Mouse (Mus musculus) limb, embryonic 14.5 days (tissue): ENCODE data around the gene Ndc80. TPM values are rescaled to one million over a fixed set of nuclear protein-coding genes. Genes with fewer than 3 reads are reported as not detected.

Source experiments
- ATAC-seq: fragments of 200-750 bp; cut with Nextera tagmentation; 2 replicates; pipeline ENCODE4 v1.8.0; 2017; ENCODE audit warnings: low read depth, moderate number of reproducible peaks, moderate TSS enrichment; ENCODE audit not compliant: low FRiP score
- DNase-seq: peaks from one replicate; pipeline ENCODE4 v3.0.0-alpha.2; 2015; ENCODE audit warnings: low spot score
- H3K27ac ChIP-seq: fragments of 300-500 bp; sonication (generic); replicated peaks from 2 replicates; pipeline ENCODE4 v1.5.1; 2014; ENCODE audit warnings: low read depth, mild to moderate bottlenecking, low read length, moderate library complexity, mixed read lengths
- H3K27me3 ChIP-seq: fragments of 300-500 bp; sonication (generic); 2 replicates; pipeline ENCODE4 v1.6.1; 2014; ENCODE audit warnings: low read length, mixed read lengths; ENCODE audit not compliant: control insufficient read depth, insufficient read depth
- H3K36me3 ChIP-seq: fragments of 300-500 bp; sonication (generic); 2 replicates; pipeline ENCODE4 v1.6.1; 2014; ENCODE audit warnings: mild to moderate bottlenecking, low read length, moderate library complexity, mixed read lengths; ENCODE audit not compliant: control insufficient read depth, insufficient read depth
- H3K4me1 ChIP-seq: fragments of 300-500 bp; sonication (generic); 2 replicates; pipeline ENCODE4 v1.6.1; 2014; ENCODE audit warnings: antibody characterized with exemption, low read length, mixed read lengths; ENCODE audit not compliant: control insufficient read depth, insufficient read depth
- H3K4me2 ChIP-seq: fragments of 300-500 bp; sonication (generic); replicated peaks from 2 replicates; pipeline ENCODE4 v1.6.1; 2014; ENCODE audit warnings: low read depth, mild to moderate bottlenecking, low read length, moderate library complexity; ENCODE audit not compliant: severe bottlenecking
- H3K4me3 ChIP-seq: fragments of 300-500 bp; sonication (generic); replicated peaks from 2 replicates; pipeline ENCODE4 v1.5.1; 2014; ENCODE audit warnings: low read length
- H3K9ac ChIP-seq: fragments of 300-500 bp; sonication (generic); 2 replicates; pipeline ENCODE4 v1.6.1; 2014; ENCODE audit warnings: mild to moderate bottlenecking, low read depth, low read length, moderate library complexity; ENCODE audit not compliant: severe bottlenecking
- H3K9me3 ChIP-seq: fragments of 300-500 bp; sonication (generic); 2 replicates; pipeline ENCODE4 v1.6.1; 2016; ENCODE audit warnings: low read length; ENCODE audit not compliant: control insufficient read depth
- POLR2A ChIP-seq: fragments of 200-500 bp; IDR thresholded peaks from 2 replicates; pipeline ENCODE4 v1.8.0; 2012; ENCODE audit warnings: inconsistent platforms, mild to moderate bottlenecking, moderate library complexity, borderline replicate concordance; ENCODE audit not compliant: insufficient read depth, insufficient read length; ENCODE audit errors: extremely low read depth
- WGBS: fragments of 180-500 bp; shearing (Covaris S2); extraction: QIAGEN DNeasy Blood & Tissue Kit; methylation state at CpG from one replicate; pipeline ENCODE4 v1.1.7; 2014; 5-methylcytosine and 5-hydroxymethylcytosine counted together
- polyA plus RNA-seq, 2 experiments: library from polyadenylated mRNA; depleted of rRNA in 1 of 2; stranded (reverse) in 1 of 2; unstranded in 1 of 2; fragments of >200 nt; fragmentation: Nextera tagmentation in 1 of 2; extraction: Ambion mirVana in 1 of 2; gene quantifications; 2 replicates each; pipeline versions ENCODE4 v1.2.1 to v1.2.3; 2012 to 2014

Gene Ndc80
- polyA plus RNA-seq, 2 experiments = 18.9 to 35.8 TPM

GRCm38 (mm10) chr17:71506832-71507231 lies 19.8 kb downstream of the Ndc80 start:
- DNase-seq (no peak), ATAC-seq (no peak)
- H3K4me2 ChIP-seq = no peak overlapping the region
- H3K4me1 ChIP-seq = no peaks in the 10 kb centered on the region
- H3K27ac ChIP-seq = no peak overlapping the region
- no peaks in the 10 kb centered on the region for H3K9me3 ChIP-seq
- no peak for TF ChIP-seq POLR2A
- no peaks in the 10 kb centered on the region for H3K27me3 ChIP-seq
- H3K36me3 ChIP-seq = peaks cover 67% of the 10 kb centered on the region
- no peak overlapping the region for H3K4me3 ChIP-seq
- no peak overlapping the region for H3K9ac ChIP-seq
- 90% methylated on average over 8 of the region's 8 CpGs for WGBS

GRCm38 (mm10) chr17:71495784-71496183 lies 30.9 kb downstream of the Ndc80 start:
- H3K4me1 ChIP-seq = no peaks in the 10 kb centered on the region
- H3K36me3 ChIP-seq = peaks cover 49% of the 10 kb centered on the region
- no peak overlapping the region for H3K4me3 ChIP-seq
- no peak overlapping the region for H3K9ac ChIP-seq
- H3K4me2 ChIP-seq = no peak overlapping the region
- ATAC-seq = no peak
- H3K27me3 ChIP-seq = no peaks in the 10 kb centered on the region
- no peak overlapping the region for H3K27ac ChIP-seq
- no peak for DNase-seq
- 91% methylated on average over 4 of the region's 4 CpGs for WGBS
- H3K9me3 ChIP-seq = no peaks in the 10 kb centered on the region
- no peak for TF ChIP-seq POLR2A

- H3K4me1 ChIP-seq = peaks cover 5% of the 10 kb centered on the region
- peaks cover 11% of the 10 kb centered on the region for H3K36me3 ChIP-seq
- no peak overlapping the region for H3K27ac ChIP-seq
- WGBS = 67% methylated on average over 4 of the region's 4 CpGs
- DNase-seq (no peak), ATAC-seq (no peak)
- TF ChIP-seq POLR2A = no peak
- H3K27me3 ChIP-seq = no peaks in the 10 kb centered on the region
- no peaks in the 10 kb centered on the region for H3K9me3 ChIP-seq
- no peak overlapping the region for H3K9ac ChIP-seq
- no peak overlapping the region for H3K4me2 ChIP-seq
- no peak overlapping the region for H3K4me3 ChIP-seq
These were observed 35.3 kb downstream of the Ndc80 start for GRCm38 (mm10) chr17:71491332-71491686.

DNA sequence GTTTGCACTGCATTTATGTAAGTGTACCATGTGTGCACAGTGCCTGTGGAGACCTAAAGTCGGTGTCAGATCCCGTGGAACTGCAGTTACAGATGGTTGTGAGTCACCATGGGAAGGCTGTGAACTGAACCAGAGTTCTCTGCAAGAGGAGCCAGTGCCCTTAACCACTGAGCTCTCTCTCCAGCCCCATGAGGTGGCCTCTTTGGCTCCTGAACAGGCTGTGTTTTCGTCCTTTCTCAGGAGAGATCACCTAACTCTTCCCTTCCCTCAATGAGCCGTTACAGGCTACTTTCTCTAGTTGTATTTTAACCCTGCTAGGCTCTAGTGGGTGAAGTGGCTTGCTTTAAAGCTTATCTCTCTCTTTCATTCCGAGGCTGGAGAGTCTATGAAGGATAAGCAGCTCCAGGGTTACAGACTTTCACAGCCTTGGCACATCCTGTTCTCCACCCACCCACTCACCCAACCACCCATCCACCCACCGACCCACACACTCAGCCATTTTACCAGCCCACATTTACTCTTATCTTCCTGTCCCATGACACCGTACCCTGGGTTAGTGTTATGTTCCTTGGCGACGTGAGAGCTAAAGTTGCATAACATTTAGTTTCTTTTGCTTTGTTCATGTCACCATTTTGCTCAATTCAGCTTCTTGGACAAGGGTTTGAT lies 35.9 kb downstream of the Ndc80 start:
- Histone ChIP-seq H3K27ac (no peak overlapping the region), H3K9me3 (no peaks in the 10 kb centered on the region), H3K27me3 (no peaks in the 10 kb centered on the region), H3K4me1 (peaks cover 10% of the 10 kb centered on the region), H3K4me2 (no peak overlapping the region), H3K9ac (no peak overlapping the region), H3K36me3 (peaks cover 10% of the 10 kb centered on the region), H3K4me3 (no peak overlapping the region)
- no peak for DNase-seq
- 77% methylated on average over 9 of the region's 9 CpGs for WGBS
- TF ChIP-seq POLR2A = no peak
- ATAC-seq = no peak

- TF ChIP-seq POLR2A = no peak
- no peak for ATAC-seq
These were observed 36.8 kb downstream of the Ndc80 start for GRCm38 (mm10) chr17:71489703-71490461.

More at GRCm38 (mm10) chr17:71489703-71490461, 36.8 kb downstream of the Ndc80 start:
- Histone ChIP-seq H3K27ac (no peak overlapping the region), H3K4me1 (peaks cover 17% of the 10 kb centered on the region), H3K36me3 (0 out of 2 replicates have a peak, but pooled peaks cover 2% of the 10 kb centered on the region), H3K4me2 (no peak overlapping the region), H3K9me3 (no peaks in the 10 kb centered on the region), H3K9ac (no peak overlapping the region), H3K4me3 (no peak overlapping the region), H3K27me3 (no peaks in the 10 kb centered on the region)
- 84% methylated on average over 9 of the region's 9 CpGs for WGBS
- DNase-seq = no peak
